Mouse (Mus musculus) liver, postnatal 0 days (tissue): ENCODE results near the gene Ppib. TPM values are rescaled to one million over a fixed set of nuclear protein-coding genes. Genes with fewer than 3 reads are reported as not detected.
A peak's percentile ranks its signal among the peaks of the same experiment; 100 is the strongest.

Experiments used
- ATAC-seq: fragments of 200-750 bp; cut with Nextera tagmentation; 2 replicates; pipeline ENCODE4 v1.8.0; 2017; ENCODE audit warnings: mild to moderate bottlenecking, moderate library complexity
- DNase-seq: peaks from one replicate; pipeline ENCODE4 v3.0.0-alpha.2; 2016
- H3K27ac ChIP-seq: fragments of 300-500 bp; sonication (generic); 2 replicates; pipeline ENCODE4 v1.5.1; 2014; ENCODE audit warnings: antibody characterized with exemption, moderate library complexity, mild to moderate bottlenecking, low read depth
- H3K27me3 ChIP-seq: fragments of 300-500 bp; sonication (generic); 2 replicates; pipeline ENCODE4 v1.6.1; 2014; ENCODE audit warnings: low read length, control low read depth, mixed read lengths; ENCODE audit not compliant: insufficient read depth
- H3K36me3 ChIP-seq: fragments of 300-500 bp; sonication (generic); replicated peaks from 2 replicates; pipeline ENCODE4 v1.6.1; 2014; ENCODE audit warnings: mild to moderate bottlenecking, control low read depth, low read length, moderate library complexity, mixed read lengths; ENCODE audit not compliant: insufficient read depth
- H3K4me1 ChIP-seq: fragments of 300-500 bp; sonication (generic); 2 replicates; pipeline ENCODE4 v1.6.1; 2014; ENCODE audit warnings: antibody characterized with exemption, mild to moderate bottlenecking, control low read depth; ENCODE audit not compliant: insufficient read depth
- H3K4me2 ChIP-seq: fragments of 300-500 bp; sonication (generic); 2 replicates; pipeline ENCODE4 v1.6.1; 2014; ENCODE audit warnings: low read depth, mild to moderate bottlenecking, low read length, moderate library complexity, mixed read lengths
- H3K4me3 ChIP-seq: fragments of 300-500 bp; sonication (generic); 2 replicates; pipeline ENCODE4 v1.5.1; 2014; ENCODE audit warnings: low read depth, low read length
- H3K9ac ChIP-seq: fragments of 300-500 bp; sonication (generic); replicated peaks from 2 replicates; pipeline ENCODE4 v1.6.1; 2014; ENCODE audit warnings: mild to moderate bottlenecking, moderate library complexity
- H3K9me3 ChIP-seq: fragments of 300-500 bp; sonication (generic); 2 replicates; pipeline ENCODE4 v1.6.1; 2016; ENCODE audit warnings: mild to moderate bottlenecking, control low read depth, low read length, mixed read lengths
- CTCF ChIP-seq: sonication (generic); IDR thresholded peaks from 2 replicates; pipeline ENCODE4 v1.5.1; 2016; ENCODE audit warnings: antibody characterized with exemption, low read depth
- EP300 ChIP-seq: IDR thresholded peaks from 2 replicates; pipeline ENCODE4 v1.6.1; 2016; ENCODE audit warnings: antibody characterized with exemption, low read depth, mild to moderate bottlenecking
- WGBS: fragments of 180-500 bp; shearing (Covaris S2); extraction: QIAGEN DNeasy Blood & Tissue Kit; methylation state at CpG from one replicate; pipeline ENCODE4 v1.1.7; 2014; ENCODE audit not compliant: insufficient replicate concordance; 5-methylcytosine and 5-hydroxymethylcytosine counted together
- polyA plus RNA-seq: library from polyadenylated mRNA; unstranded; fragments of >200 nt; fragmentation: Nextera tagmentation; extraction: Ambion mirVana; gene quantifications from 2 replicates; pipeline ENCODE4 v1.2.1, GENCODE M21; 2015

Ppib gene
- polyA plus RNA-seq, 1 experiment from 2014 or later, result 376 TPM

DNA sequence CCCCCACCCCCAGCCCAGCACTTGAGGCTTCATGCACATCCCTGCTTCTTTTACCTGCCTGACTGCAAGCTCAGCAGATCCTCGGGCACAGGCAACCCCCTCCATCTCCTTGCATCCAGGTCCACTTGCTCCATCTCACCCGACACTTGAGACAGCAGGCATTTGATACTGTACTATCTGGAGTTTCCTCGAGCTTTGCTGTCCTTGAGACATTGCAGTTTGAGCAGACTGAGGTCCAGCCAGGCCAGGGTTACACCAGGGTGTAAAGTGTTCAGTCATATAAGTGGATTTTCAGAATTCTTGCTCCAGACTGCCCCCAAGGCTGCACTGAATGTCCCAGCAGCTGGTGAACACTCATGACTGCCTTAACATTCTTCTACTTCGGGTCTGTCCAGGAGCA, 17.7 kb upstream of the Ppib start:
- H3K4me2 ChIP-seq, result no peak overlapping the region
- TF ChIP-seq EP300 (no peak), CTCF (no peak)
- no peaks in the 10 kb centered on the region for H3K27me3 ChIP-seq
- H3K36me3 ChIP-seq, result peaks cover 4% of the 10 kb centered on the region; the same call in 1 of the 2 replicates
- WGBS, result 75% methylated on average over 4 of the region's 4 CpGs
- H3K27ac ChIP-seq, result no peak overlapping the region
- H3K9ac ChIP-seq, result no peak overlapping the region
- ATAC-seq, result no peak
- no peak for DNase-seq
- H3K4me3 ChIP-seq, result no peak overlapping the region
- no peaks in the 10 kb centered on the region for H3K4me1 ChIP-seq
- no peaks in the 10 kb centered on the region for H3K9me3 ChIP-seq

DNA sequence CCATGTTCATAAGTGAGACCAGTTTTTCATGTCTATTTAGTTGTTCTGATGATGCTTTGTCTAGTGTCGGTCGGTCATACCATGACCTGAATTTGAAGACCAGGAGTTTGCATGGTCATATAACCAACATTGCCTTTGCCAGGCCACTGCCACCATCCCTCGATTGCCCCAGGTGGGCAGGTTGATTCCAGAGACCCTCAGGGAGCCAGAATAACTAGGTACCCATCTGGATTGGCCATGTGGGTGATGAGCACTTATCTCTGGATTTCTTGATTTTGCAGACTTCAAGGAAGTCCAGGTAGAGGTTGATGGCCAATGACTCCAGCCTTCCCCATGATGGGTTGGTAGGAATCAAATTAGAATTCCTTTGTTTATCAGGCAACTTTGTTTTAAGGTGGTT, 16.8 kb upstream of the Ppib start:
- Histone ChIP-seq H3K27ac (no peak overlapping the region), H3K9me3 (no peaks in the 10 kb centered on the region), H3K4me3 (no peak overlapping the region), H3K27me3 (no peaks in the 10 kb centered on the region), H3K36me3 (peaks cover 4% of the 10 kb centered on the region; the same call in 1 of the 2 replicates), H3K4me1 (no peaks in the 10 kb centered on the region), H3K4me2 (no peak overlapping the region), H3K9ac (no peak overlapping the region)
- WGBS, result 88% methylated on average over 3 of the region's 3 CpGs
- ATAC-seq (no peak), DNase-seq (no peak)
- no peak for TF ChIP-seq CTCF
- TF ChIP-seq EP300, result no peak

DNA sequence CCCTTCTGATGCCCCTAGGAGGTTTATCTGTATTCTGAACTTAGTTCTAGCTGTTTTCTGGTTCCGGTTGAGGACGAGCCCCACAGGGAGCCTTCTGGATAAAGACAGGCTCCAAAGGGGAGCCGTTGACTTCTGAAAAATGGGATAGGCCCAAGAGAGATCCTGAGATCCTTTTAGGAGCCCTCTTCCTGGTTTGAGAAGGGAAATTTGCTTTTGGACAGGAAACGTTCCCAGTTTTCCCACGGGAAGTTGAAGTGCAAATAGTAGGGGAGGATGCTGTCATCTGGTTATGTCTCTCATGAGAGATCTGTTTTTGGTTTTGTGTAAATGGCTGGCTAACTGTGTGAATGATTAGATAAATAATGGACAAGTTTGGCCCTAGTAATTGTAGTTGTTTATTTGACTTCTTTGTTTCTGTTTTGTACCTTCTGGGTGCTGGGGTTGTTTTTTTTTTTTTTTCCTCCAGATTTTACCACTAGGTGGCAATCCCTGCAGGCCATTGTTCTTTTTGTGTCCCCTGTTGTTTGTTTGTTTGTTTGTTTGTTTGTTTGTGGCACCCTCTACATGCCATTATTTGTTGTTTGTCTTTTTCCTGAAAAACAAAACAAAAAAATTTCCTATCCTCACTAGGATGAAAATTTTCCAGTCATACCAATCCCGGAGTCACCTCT, 10.0 kb upstream of the Ppib start:
- Histone ChIP-seq H3K9ac (no peak overlapping the region), H3K9me3 (peaks cover 3% of the 10 kb centered on the region; the same call in 1 of the 2 replicates), H3K27ac (no peak overlapping the region), H3K4me2 (no peak overlapping the region), H3K36me3 (no peaks in the 10 kb centered on the region), H3K4me3 (no peak overlapping the region), H3K4me1 (no peaks in the 10 kb centered on the region), H3K27me3 (no peaks in the 10 kb centered on the region)
- TF ChIP-seq CTCF (no peak), EP300 (no peak)
- ATAC-seq (no peak), DNase-seq (no peak)
- WGBS, result 67% methylated on average over 6 of the region's 6 CpGs

DNA sequence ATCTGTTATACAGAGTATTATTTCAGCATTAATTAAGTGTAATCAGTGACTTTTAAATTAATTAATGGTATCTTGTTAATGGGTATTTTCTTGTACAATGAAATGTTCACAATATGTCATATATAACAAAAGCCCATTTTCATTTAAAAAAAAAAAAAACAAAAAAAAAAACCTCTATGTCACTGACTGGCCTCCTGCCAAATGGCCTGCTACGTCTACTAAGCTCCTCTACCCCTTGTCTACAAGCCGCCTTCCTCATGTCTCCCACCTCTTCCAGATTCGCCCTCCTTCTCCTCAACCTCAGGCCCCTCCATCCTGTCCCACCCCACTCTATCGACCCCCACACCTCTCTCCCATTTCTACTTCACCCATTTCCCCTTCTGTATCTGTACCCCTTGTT, 8.5 kb upstream of the Ppib start:
- Histone ChIP-seq H3K27ac (no peak overlapping the region), H3K4me3 (no peak overlapping the region), H3K36me3 (no peaks in the 10 kb centered on the region), H3K4me1 (no peaks in the 10 kb centered on the region), H3K4me2 (no peak overlapping the region), H3K9me3 (peaks cover 3% of the 10 kb centered on the region; the same call in 1 of the 2 replicates), H3K27me3 (no peaks in the 10 kb centered on the region), H3K9ac (no peak overlapping the region)
- no peak for TF ChIP-seq EP300
- 69% methylated on average over 4 of the region's 4 CpGs for WGBS
- DNase-seq (no peak), ATAC-seq (no peak)

DNA sequence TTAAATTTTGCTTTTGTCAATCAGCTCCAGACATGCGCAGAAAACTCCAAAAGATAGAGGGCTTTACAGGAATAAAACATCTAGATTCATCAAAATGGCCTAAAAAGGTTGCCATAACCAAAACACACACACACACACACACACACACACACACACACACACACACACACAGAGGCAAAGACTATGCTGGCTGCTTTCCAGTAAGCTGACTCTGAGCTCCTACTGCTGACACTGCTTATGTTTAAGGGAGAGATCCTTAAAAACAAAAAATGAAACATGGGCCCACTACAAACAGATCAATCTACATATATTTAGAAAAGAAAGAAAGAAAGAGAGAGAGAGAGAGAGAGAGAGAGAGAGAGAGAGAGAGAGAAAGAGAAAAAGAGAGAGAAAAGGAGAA, 7.3 kb upstream of the Ppib start:
- no peak for DNase-seq
- Histone ChIP-seq H3K27me3 (no peaks in the 10 kb centered on the region), H3K4me3 (no peak overlapping the region), H3K27ac (no peak overlapping the region), H3K4me1 (no peaks in the 10 kb centered on the region), H3K9me3 (peaks cover 3% of the 10 kb centered on the region; the same call in 1 of the 2 replicates), H3K36me3 (no peaks in the 10 kb centered on the region), H3K9ac (no peak overlapping the region), H3K4me2 (no peak overlapping the region)
- ATAC-seq, result no peak
- TF ChIP-seq EP300 (no peak), CTCF (no peak)
- 77% methylated on average over 1 of the region's 1 CpGs for WGBS

DNA sequence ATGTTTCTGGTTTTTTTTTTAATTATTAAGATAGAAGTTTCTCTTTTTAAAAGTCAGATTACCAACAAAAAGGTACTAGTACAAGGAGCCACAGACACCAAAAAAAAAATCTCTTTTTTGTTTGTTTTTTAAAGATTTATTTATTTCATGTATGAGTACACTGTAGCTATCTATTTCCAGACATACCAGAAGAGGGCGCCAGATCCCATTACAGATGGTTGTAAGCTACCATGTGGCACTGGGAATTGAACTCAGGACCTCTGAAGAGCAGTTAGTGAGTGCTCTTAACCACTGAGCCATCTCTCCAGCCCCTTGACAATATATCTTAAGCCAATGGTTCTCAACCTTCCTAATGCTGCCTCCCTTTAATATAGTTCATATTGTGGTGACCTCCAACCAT, 6.4 kb upstream of the Ppib start:
- H3K27ac ChIP-seq, result no peak overlapping the region
- TF ChIP-seq CTCF, result peak; percentile 31; the same call in 1 of the 2 replicates
- TF ChIP-seq EP300, result no peak
- H3K27me3 ChIP-seq, result no peaks in the 10 kb centered on the region
- ATAC-seq, result no peak
- no peaks in the 10 kb centered on the region for H3K36me3 ChIP-seq
- no peak overlapping the region for H3K4me2 ChIP-seq
- 55% methylated on average over 1 of the region's 1 CpGs for WGBS
- no peak overlapping the region for H3K9ac ChIP-seq
- no peak overlapping the region for H3K4me3 ChIP-seq
- peaks cover 3% of the 10 kb centered on the region; the same call in 1 of the 2 replicates for H3K9me3 ChIP-seq
- no peaks in the 10 kb centered on the region for H3K4me1 ChIP-seq
- DNase-seq, result no peak
